Mouse (Mus musculus): ENCODE results near the gene Lrrc4. TPM values are rescaled to one million over a fixed set of nuclear protein-coding genes. Genes with fewer than 3 reads are reported as not detected.

Gene Lrrc4
- total RNA-seq, 2 experiments from 2014 or later = 1.3 to 1.6 TPM

- no peak for DNase-seq (ENCODE audit: low spot score in 2 of 2)
Measured at GRCm38 (mm10) chr6:28826689-28827389, 4.7 kb downstream of the Lrrc4 start.

GRCm38 (mm10) chr6:28825894-28826293 is 5.7 kb downstream of the Lrrc4 start:
- DNase-seq (ENCODE audit: low spot score in 2 of 2) = no peak

GRCm38 (mm10) chr6:28823802-28824201 is 7.7 kb downstream of the Lrrc4 start:
- DNase-seq (ENCODE audit: low spot score in 2 of 2) = no peak

DNA sequence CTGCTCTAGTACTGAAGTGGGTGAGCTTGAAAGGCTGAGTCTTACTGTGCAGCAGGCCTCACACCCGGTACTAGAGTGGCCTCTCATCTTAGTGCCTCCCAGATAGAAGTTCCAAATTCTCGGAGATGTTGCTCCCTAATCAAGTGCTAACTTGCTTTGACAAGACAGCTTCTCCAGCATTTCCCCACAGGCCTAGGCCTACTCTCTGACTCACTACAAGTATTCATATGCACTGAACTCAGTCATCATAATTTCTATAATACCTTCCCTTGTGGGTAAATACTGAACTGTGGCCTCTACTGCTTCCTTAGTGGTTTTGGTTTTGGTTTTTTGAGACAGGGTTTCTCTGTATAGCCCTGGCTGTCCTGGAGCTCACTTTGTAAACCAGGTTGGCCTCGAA is 8.2 kb downstream of the Lrrc4 start:
- DNase-seq (ENCODE audit: low spot score in 2 of 2) = no peak

GRCm38 (mm10) chr6:28822296-28822695 is 9.3 kb downstream of the Lrrc4 start:
- no peak for DNase-seq (ENCODE audit: low spot score in 2 of 2)

GRCm38 (mm10) chr6:28819509-28820358 is 11.8 kb downstream of the Lrrc4 start:
- no peak for DNase-seq (ENCODE audit: low spot score in 2 of 2)

GRCm38 (mm10) chr6:28817039-28817438 is 14.5 kb downstream of the Lrrc4 start:
- DNase-seq (ENCODE audit: low spot score in 2 of 2) = no peak

- no peak for DNase-seq (ENCODE audit: low spot score in 2 of 2)
Measured at GRCm38 (mm10) chr6:28814895-28815294, 16.7 kb downstream of the Lrrc4 start.

DNA sequence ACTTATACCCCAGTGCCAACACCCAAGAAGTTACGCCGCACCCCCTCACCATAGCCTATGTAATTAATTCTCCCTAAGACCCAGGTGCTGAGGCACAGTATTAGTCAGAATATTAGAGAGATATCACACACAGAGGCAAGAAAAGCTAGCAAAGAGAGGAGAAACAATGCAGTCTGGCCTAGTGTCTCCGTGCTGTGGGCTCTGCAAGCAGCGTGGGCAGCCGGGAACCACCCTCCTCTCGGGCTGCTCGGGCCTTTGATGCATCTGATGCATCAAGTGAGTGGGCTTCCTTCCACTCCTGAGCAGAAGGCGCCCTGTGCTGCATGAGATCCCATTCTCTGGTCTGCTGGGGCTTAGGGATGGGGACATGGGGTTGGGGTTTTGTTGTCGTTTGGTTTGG is 18.5 kb downstream of the Lrrc4 start:
- DNase-seq (ENCODE audit: low spot score in 2 of 2) = no peak

DNA sequence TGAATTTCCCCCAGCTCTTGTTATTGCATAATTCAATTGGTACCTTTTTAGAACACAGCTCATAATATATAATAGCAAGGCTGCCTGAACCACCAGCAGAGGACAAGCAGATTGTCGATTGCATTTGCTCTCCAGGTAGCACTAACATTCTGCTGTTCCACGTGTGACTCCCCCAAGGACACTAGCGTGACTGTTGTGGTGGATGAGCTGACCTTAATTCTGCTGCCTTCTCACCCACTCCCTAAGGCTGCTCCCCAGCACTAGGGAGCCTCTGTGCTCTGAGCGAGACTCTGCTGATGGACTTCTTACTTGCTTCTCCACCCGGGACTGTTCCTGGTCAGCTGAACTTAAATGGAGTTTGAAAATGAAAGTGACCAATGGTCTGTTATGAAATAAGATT is 26.8 kb downstream of the Lrrc4 start:
- DNase-seq (ENCODE audit: low spot score in 2 of 2) = no peak

- DNase-seq (ENCODE audit: low spot score in 2 of 2) = no peak
Measured at GRCm38 (mm10) chr6:28803678-28804279, 27.8 kb downstream of the Lrrc4 start.

DNA sequence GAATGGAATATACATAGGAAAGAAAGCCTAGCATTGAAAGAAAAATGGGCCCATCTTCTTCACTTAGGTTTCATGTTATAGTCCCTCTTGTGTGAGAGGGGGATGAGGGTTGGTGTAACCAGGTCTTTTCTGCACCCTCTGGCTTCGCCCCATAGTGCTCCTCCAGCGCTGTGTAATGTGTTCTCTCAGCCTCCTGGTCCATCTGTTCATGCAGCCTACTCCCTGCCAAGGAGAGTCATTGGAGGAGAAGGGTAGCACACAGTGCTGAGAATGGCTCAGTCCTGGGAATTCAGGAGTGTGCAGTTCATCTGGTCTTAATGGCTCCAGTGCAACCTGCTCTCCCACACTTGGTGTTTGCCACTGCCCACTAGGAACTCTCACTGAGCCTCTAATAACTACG is 30.6 kb downstream of the Lrrc4 start:
- DNase-seq (ENCODE audit: low spot score in 2 of 2) = no peak

- no peak for DNase-seq (ENCODE audit: low spot score in 2 of 2)
Measured at GRCm38 (mm10) chr6:28799818-28800217, 31.7 kb downstream of the Lrrc4 start.

GRCm38 (mm10) chr6:28795792-28796515 is 35.6 kb downstream of the Lrrc4 start:
- DNase-seq (ENCODE audit: low spot score in 2 of 2) = no peak

DNA sequence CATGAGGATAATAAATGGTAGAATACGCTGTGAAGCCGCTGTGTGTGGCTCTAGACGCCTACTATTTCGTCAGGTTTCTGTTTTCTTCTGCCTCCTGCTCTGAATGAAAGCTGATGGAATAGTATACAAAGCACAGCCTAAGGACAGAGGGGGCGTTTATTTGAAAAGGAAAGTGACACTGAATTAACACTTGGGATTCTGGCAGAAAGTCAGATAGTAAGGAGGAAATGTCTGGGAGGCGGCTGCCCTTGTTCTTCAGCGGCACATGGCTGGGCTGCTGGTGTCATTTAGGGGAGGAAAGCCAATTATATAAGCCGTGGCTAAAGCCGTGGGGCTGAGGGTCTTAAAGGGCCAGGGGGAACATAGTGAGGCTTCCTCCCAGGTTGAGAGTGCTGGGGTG is 36.2 kb downstream of the Lrrc4 start:
- DNase-seq (ENCODE audit: low spot score in 2 of 2) = no peak

DNA sequence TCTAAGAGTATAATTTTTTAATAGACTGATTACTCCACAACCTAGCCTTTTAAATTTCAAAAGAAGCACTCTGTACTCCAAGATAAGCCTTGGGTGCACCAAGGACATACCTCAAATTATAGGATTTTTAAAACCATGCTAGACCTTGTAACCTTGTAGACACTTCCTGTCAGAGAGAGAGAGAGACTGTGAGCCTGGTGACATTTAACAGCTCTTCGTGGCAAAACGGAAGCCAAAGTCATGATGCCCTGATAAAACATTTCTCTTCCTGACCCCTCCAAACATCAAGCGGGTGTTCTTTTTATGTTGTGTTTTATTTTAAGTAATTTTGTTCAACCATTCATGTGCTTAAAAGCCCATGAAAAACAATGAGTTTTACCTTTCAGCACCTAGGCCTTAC is 39.7 kb downstream of the Lrrc4 start:
- no peak for DNase-seq (ENCODE audit: low spot score in 2 of 2)

DNA sequence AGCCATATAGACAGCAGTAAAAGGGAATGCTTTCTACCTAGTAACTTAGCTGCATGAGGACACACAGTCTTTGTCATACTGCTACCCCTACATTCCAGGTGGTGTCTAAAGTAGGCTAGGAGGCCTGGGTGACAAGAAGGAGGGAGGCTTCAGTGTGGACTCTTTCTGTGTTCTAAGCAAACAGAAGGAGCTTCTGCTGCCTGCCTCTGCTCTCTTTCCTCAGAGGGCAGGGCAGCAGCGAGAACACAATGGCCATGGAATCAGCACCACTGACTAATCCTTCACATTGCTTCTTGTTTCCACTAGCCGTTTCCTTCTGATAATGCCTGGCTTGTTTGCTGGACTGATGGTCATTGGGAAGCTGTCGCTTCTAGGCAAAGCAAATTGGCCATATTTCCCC is 40.4 kb downstream of the Lrrc4 start:
- no peak for DNase-seq (ENCODE audit: low spot score in 2 of 2)

GRCm38 (mm10) chr6:28789685-28790084 is 41.9 kb downstream of the Lrrc4 start:
- no peak for DNase-seq (ENCODE audit: low spot score in 2 of 2)

DNA sequence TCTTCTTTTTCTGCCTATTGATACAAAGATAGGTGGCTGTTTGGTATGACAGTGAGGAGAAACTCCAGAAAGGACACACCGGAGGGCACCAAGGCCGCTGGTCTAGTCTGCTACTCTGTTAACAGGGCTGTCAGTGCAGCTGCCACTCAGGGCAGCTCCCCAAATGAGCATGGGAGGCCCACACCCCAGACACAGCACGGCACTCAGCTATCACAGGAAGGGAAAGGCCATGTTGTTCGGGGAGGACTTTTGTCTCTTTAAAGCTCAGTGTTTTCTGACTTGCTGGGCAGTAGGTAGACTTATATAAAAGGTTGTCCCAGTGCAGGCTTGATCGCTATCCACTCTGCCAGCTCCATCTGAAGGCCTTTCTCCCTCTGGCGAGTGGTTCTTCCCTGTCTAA is 44.4 kb downstream of the Lrrc4 start:
- DNase-seq (ENCODE audit: low spot score in 2 of 2) = no peak

DNA sequence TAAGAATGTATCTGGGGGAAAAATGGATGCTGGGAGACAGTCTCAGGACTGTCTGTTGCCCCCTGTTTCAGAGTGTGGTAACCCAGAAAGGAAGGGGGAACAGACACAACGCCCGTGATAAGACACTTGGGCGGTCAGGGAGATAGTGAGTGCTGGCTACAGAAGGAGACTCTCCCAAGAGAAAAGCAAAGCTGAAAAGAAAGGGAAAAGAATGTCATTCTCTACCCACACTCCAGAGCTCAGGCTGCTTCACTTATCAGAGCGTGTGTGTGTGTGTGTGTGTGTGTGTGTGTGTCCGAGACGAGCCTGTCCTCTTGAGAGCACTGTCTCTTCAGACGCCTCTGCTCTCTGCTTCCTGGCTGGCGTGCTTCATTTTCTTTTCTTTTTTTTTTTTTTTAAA is 45.8 kb downstream of the Lrrc4 start:
- no peak for DNase-seq (ENCODE audit: low spot score in 2 of 2)

DNA sequence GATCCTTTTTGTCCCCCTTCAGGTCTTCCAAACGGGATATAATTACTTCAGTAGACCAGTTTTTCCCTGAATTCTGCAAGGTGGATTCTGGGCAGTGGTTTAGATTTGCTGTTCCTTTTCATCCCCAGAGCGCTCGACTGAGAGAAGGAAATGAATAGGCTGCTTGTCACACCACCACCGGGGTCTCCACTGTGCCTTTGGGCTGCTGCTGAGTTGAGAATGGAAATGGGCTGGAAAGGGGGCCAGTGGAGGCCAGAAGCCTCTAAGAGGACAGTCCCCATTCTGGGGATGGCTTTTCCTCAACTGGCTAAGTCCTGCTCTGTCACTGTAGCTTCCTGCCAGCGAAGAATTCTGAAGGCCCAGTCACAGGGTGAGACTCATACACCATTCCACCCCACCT is 47.6 kb downstream of the Lrrc4 start:
- no peak for DNase-seq (ENCODE audit: low spot score in 2 of 2)
